Mouse (Mus musculus): ENCODE results near the gene Cmas.

Cmas gene

GRCm38 (mm10) chr6:142752331-142753246, 3.9 kb upstream of the Cmas start:
- in situ Hi-C loops (cut with MboI, MseI), result no loop called here

GRCm38 (mm10) chr6:142757334-142757965, 964 bp downstream of the Cmas start:
- in situ Hi-C loops (cut with MboI, MseI), result no loop called here

GRCm38 (mm10) chr6:142757976-142758375, 1.5 kb downstream of the Cmas start:
- in situ Hi-C loops (cut with MboI, MseI), result no loop called here

- in situ Hi-C loops (cut with MboI, MseI), result no loop called here
These were observed 2.1 kb downstream of the Cmas start for GRCm38 (mm10) chr6:142758562-142758961.

GRCm38 (mm10) chr6:142759633-142760032, 3.1 kb downstream of the Cmas start:
- in situ Hi-C loops (cut with MboI, MseI), result no loop called here

- in situ Hi-C loops (cut with MboI, MseI), result no loop called here
These were observed 8.4 kb downstream of the Cmas start for GRCm38 (mm10) chr6:142764933-142765332.

GRCm38 (mm10) chr6:142767305-142767704, 10.8 kb downstream of the Cmas start:
- in situ Hi-C loops (cut with MboI, MseI), result no loop called here

GRCm38 (mm10) chr6:142769896-142770295, 13.4 kb downstream of the Cmas start:
- in situ Hi-C loops (cut with MboI, MseI), result loop anchor here (10.0 kb wide), 1 partner anchor 415 kb away; no protein-coding TSS in a partner anchor

- in situ Hi-C loops (cut with MboI, MseI), result loop anchor here (10.0 kb wide), 1 partner anchor 413 kb away; no protein-coding TSS in a partner anchor
These were observed 15.2 kb downstream of the Cmas start for GRCm38 (mm10) chr6:142771643-142772042.

GRCm38 (mm10) chr6:142773566-142773965, 17.1 kb downstream of the Cmas start:
- in situ Hi-C loops (cut with MboI, MseI), result loop anchor here (10.0 kb wide), 1 partner anchor 411 kb away; no protein-coding TSS in a partner anchor

- in situ Hi-C loops (cut with MboI, MseI), result loop anchor here (10.0 to 25.0 kb wide), 2 partner anchors 185 to 408 kb away; partner anchors contain the start of gene St8sia1
These were observed 20.4 kb downstream of the Cmas start for GRCm38 (mm10) chr6:142776935-142777334.

- in situ Hi-C loops (cut with MboI, MseI), result loop anchor here (10.0 to 25.0 kb wide), 2 partner anchors 183 to 406 kb away; partner anchors contain the start of gene St8sia1
These were observed 22.7 kb downstream of the Cmas start for GRCm38 (mm10) chr6:142779045-142779811.

GRCm38 (mm10) chr6:142779812-142780573, 23.5 kb downstream of the Cmas start:
- in situ Hi-C loops (cut with MboI, MseI), result loop anchor here (10.0 to 25.0 kb wide), 2 partner anchors 182 to 405 kb away; partner anchors contain the start of gene St8sia1

GRCm38 (mm10) chr6:142780574-142781033, 24.1 kb downstream of the Cmas start:
- in situ Hi-C loops (cut with MboI, MseI), result loop anchor here (25.0 kb wide), 1 partner anchor 182 kb away; the partner anchor contains the start of gene St8sia1

- in situ Hi-C loops (cut with MboI, MseI), result loop anchor here (25.0 kb wide), 1 partner anchor 181 kb away; the partner anchor contains the start of gene St8sia1
These were observed 24.8 kb downstream of the Cmas start for GRCm38 (mm10) chr6:142781286-142781685.

GRCm38 (mm10) chr6:142785343-142785742, 28.9 kb downstream of the Cmas start:
- in situ Hi-C loops (cut with MboI, MseI), result loop anchor here (25.0 kb wide), 1 partner anchor 177 kb away; the partner anchor contains the start of gene St8sia1

- in situ Hi-C loops (cut with MboI, MseI), result loop anchor here (25.0 kb wide), 1 partner anchor 176 kb away; the partner anchor contains the start of gene St8sia1
These were observed 29.6 kb downstream of the Cmas start for GRCm38 (mm10) chr6:142786106-142786505.

- in situ Hi-C loops (cut with MboI, MseI), result loop anchor here (25.0 kb wide), 1 partner anchor 174 kb away; the partner anchor contains the start of gene St8sia1
These were observed 31.8 kb downstream of the Cmas start for GRCm38 (mm10) chr6:142788042-142788987.

GRCm38 (mm10) chr6:142789736-142790135, 33.2 kb downstream of the Cmas start:
- in situ Hi-C loops (cut with MboI, MseI), result loop anchor here (25.0 kb wide), 1 partner anchor 173 kb away; the partner anchor contains the start of gene St8sia1
